In genomic region chr15:99725341-99726155, GRCm38 (mm10) we compare ENCODE assay signal across 7 mouse cellular contexts. TPM values are rescaled to one million over a fixed set of nuclear protein-coding genes. Genes with fewer than 3 reads are reported as not detected.
DNase-seq lines count a peak whose midpoint lies in the region; ATAC-seq lines count a peak whose summit lies in the region.

TSS of gene Cox14 (plus strand) at chr15:99725618.

- no peaks in the 10 kb centered on the region; the same call in 1 of the 2 replicates for H3K36me3 ChIP-seq in embryonic facial prominence, embryonic 11.5 days (replicated peaks; ENCODE audit: control insufficient read depth, insufficient read depth, low read depth, low read length)
- H3K36me3 ChIP-seq in limb, embryonic 10.5 days, result peaks cover 60% of the 10 kb centered on the region
- H3K36me3 ChIP-seq in midbrain, embryonic 13.5 days, result peaks cover 52% of the 10 kb centered on the region

- peak; percentile 93 for ATAC-seq in embryonic facial prominence, embryonic 11.5 days (replicated peaks; ENCODE audit: insufficient number of reproducible peaks, low FRiP score, low TSS enrichment, low read depth)
- ATAC-seq in granulocyte monocyte progenitor cell, adult 5-6 weeks (replicated peaks; ENCODE audit: poor library complexity, severe bottlenecking), result peak; percentile 87
- ATAC-seq in midbrain, embryonic 13.5 days, result peak; percentile 96

- peak within 1 kb of the TSS; percentile 78 for H3K27ac ChIP-seq in embryonic facial prominence, embryonic 11.5 days (replicated peaks; ENCODE audit: low read depth, low read length)
- peak within 1 kb of the TSS; percentile 94 for H3K27ac ChIP-seq in limb, embryonic 10.5 days
- H3K27ac ChIP-seq in midbrain, embryonic 13.5 days, result peak within 1 kb of the TSS; percentile 92

- under 1% methylated on average over 56 of the region's 68 CpGs for WGBS in embryonic facial prominence, embryonic 11.5 days
- under 1% methylated on average over 68 of the region's 68 CpGs for WGBS in limb, embryonic 10.5 days
- under 1% methylated on average over 68 of the region's 68 CpGs for WGBS in midbrain, embryonic 13.5 days

- peak within 1 kb of the TSS; percentile 89 for H3K9ac ChIP-seq in embryonic facial prominence, embryonic 11.5 days (replicated peaks; ENCODE audit: low read length)
- H3K9ac ChIP-seq in midbrain, embryonic 13.5 days (replicated peaks), result peak within 1 kb of the TSS; percentile 94

- H3K27me3 ChIP-seq in embryonic facial prominence, embryonic 11.5 days (ENCODE audit: control insufficient read depth, insufficient read depth, low read length), result no peaks in the 10 kb centered on the region
- H3K27me3 ChIP-seq in limb, embryonic 10.5 days (ENCODE audit: low read depth, poor library complexity, severe bottlenecking), result no peaks in the 10 kb centered on the region
- no peaks in the 10 kb centered on the region for H3K27me3 ChIP-seq in midbrain, embryonic 13.5 days

- H3K4me2 ChIP-seq in embryonic facial prominence, embryonic 11.5 days (ENCODE audit: low read depth, low read length), result peak within 1 kb of the TSS; percentile 77
- H3K4me2 ChIP-seq in midbrain, embryonic 13.5 days (replicated peaks), result peak within 1 kb of the TSS; percentile 90

- H3K4me3 ChIP-seq in embryonic facial prominence, embryonic 11.5 days (ENCODE audit: low read depth, low read length), result peak within 1 kb of the TSS; percentile 97
- peak within 1 kb of the TSS; percentile 85 for H3K4me3 ChIP-seq in limb, embryonic 10.5 days
- peak within 1 kb of the TSS; percentile 88 for H3K4me3 ChIP-seq in midbrain, embryonic 13.5 days (replicated peaks)

- H3K4me1 ChIP-seq in embryonic facial prominence, embryonic 11.5 days (ENCODE audit: control insufficient read depth, insufficient read depth, low read length), result peaks cover 6% of the 10 kb centered on the region; the same call in 1 of the 2 replicates
- peaks cover 31% of the 10 kb centered on the region for H3K4me1 ChIP-seq in limb, embryonic 10.5 days
- H3K4me1 ChIP-seq in midbrain, embryonic 13.5 days (replicated peaks), result peaks cover 40% of the 10 kb centered on the region

- DNase-seq in adrenal gland, postnatal 14 days, result peak; percentile 96
- peak; percentile 99 for DNase-seq in embryonic facial prominence, embryonic 11.5 days (ENCODE audit: low spot score)
- peak; percentile 98 for DNase-seq in kidney, adult 11 months
- peak; percentile 98 for DNase-seq in limb, embryonic 10.5 days (ENCODE audit: low spot score)
- DNase-seq in spleen, adult 12 weeks (ENCODE audit: low spot score), result peak; percentile 90

- H3K9me3 ChIP-seq in embryonic facial prominence, embryonic 11.5 days (replicated peaks; ENCODE audit: control insufficient read depth, low read length), result no peaks in the 10 kb centered on the region
- no peaks in the 10 kb centered on the region; the same call in 1 of the 2 replicates for H3K9me3 ChIP-seq in limb, embryonic 10.5 days (replicated peaks)
- H3K9me3 ChIP-seq in midbrain, embryonic 13.5 days, result no peaks in the 10 kb centered on the region

RNA-seq across cellular contexts. Expression of gene Cox14, which starts in this region (rescaled TPM):
- total RNA-seq in adrenal gland, postnatal 14 days (2021), result 177 and 199 TPM in 2 replicates
- polyA plus RNA-seq in embryonic facial prominence, embryonic 11.5 days (2014; fragmentation: Nextera tagmentation; extraction: Ambion mirVana), result 122 and 152 TPM in 2 replicates
- total RNA-seq in granulocyte monocyte progenitor cell, adult 5-6 weeks (2014; fragmentation: Nextera tagmentation), result 57.0 and 57.1 TPM in 2 replicates
- total RNA-seq in granulocyte monocyte progenitor cell, adult 5-6 weeks (2017), result 38.9 and 47.3 TPM in 2 replicates
- 113 and 127 TPM in 2 replicates for polyA plus RNA-seq in limb, embryonic 10.5 days (2016; fragmentation: Nextera tagmentation; extraction: Ambion mirVana)
- 167 and 177 TPM in 2 replicates for polyA plus RNA-seq in midbrain, embryonic 13.5 days (2015; fragmentation: Nextera tagmentation; extraction: Ambion mirVana)

Comparison
In these comparisons a context has a peak if more than half of its experiments do, and no peak if none do; other contexts are left out.
1. Peak in every context shown above with its lines: DNase-seq, ATAC-seq, H3K4me3 ChIP-seq and H3K27ac ChIP-seq.